Mouse (Mus musculus): ENCODE data around the gene Mcl1. TPM values are rescaled to one million over a fixed set of nuclear protein-coding genes. Genes with fewer than 3 reads are reported as not detected.

Mcl1 gene
- polyA plus RNA-seq, 1 experiment, result 31.9 TPM

- DNase-seq, result no peak
- no peak overlapping the region for H3K4me3 ChIP-seq (ENCODE audit: insufficient read depth, low read depth, low read length)
- H3K27ac ChIP-seq (ENCODE audit: insufficient read depth, low read depth, low read length), result no peak overlapping the region
- H3K4me1 ChIP-seq (ENCODE audit: control insufficient read depth, insufficient read depth, low read length), result peaks cover 12% of the 10 kb centered on the region; the same call in 1 of the 2 replicates
- WGBS, result 92% methylated on average over 3 of the region's 3 CpGs
- H3K27me3 ChIP-seq (replicated peaks; ENCODE audit: control insufficient read depth, insufficient read depth, low read length), result no peaks in the 10 kb centered on the region
- TF ChIP-seq POLR2A (IDR thresholded peaks at IDR 0.05; ENCODE audit: low read depth, low read length) (no peak), CTCF (conservative IDR thresholded peaks at IDR 0.05; ENCODE audit: insufficient read depth, insufficient read length, low read depth, low read length) (no peak)
- H3K36me3 ChIP-seq (ENCODE audit: control insufficient read depth, insufficient read depth, low read length), result peaks cover 9% of the 10 kb centered on the region; the same call in 1 of the 2 replicates
These were observed 1.5 kb upstream of the Mcl1 start for GRCm38 (mm10) chr3:95657108-95657507.

GRCm38 (mm10) chr3:95657711-95658110 is 877 bp upstream of the Mcl1 start:
- no peak for DNase-seq
- Histone ChIP-seq H3K36me3 (ENCODE audit: control insufficient read depth, insufficient read depth, low read length) (peaks cover 11% of the 10 kb centered on the region), H3K4me3 (ENCODE audit: insufficient read depth, low read depth, low read length) (no peak overlapping the region), H3K4me1 (ENCODE audit: control insufficient read depth, insufficient read depth, low read length) (peaks cover 16% of the 10 kb centered on the region), H3K27me3 (replicated peaks; ENCODE audit: control insufficient read depth, insufficient read depth, low read length) (no peaks in the 10 kb centered on the region), H3K27ac (ENCODE audit: insufficient read depth, low read depth, low read length) (no peak overlapping the region)
- 84% methylated on average over 3 of the region's 3 CpGs for WGBS
- TF ChIP-seq CTCF (conservative IDR thresholded peaks at IDR 0.05; ENCODE audit: insufficient read depth, insufficient read length, low read depth, low read length), result no peak
- no peak for TF ChIP-seq POLR2A (IDR thresholded peaks at IDR 0.05; ENCODE audit: low read depth, low read length)

- H3K27ac ChIP-seq (ENCODE audit: insufficient read depth, low read depth, low read length), result peak overlapping the region; percentile 99
- no peaks in the 10 kb centered on the region for H3K27me3 ChIP-seq (replicated peaks; ENCODE audit: control insufficient read depth, insufficient read depth, low read length)
- peaks cover 14% of the 10 kb centered on the region for H3K36me3 ChIP-seq (ENCODE audit: control insufficient read depth, insufficient read depth, low read length)
- peaks cover 24% of the 10 kb centered on the region for H3K4me1 ChIP-seq (ENCODE audit: control insufficient read depth, insufficient read depth, low read length)
- H3K4me3 ChIP-seq (ENCODE audit: insufficient read depth, low read depth, low read length), result peak overlapping the region; percentile 94
- under 1% methylated on average over 106 of the region's 113 CpGs for WGBS
- TF ChIP-seq CTCF (conservative IDR thresholded peaks at IDR 0.05; ENCODE audit: insufficient read depth, insufficient read length, low read depth, low read length) (no peak), POLR2A (IDR thresholded peaks at IDR 0.05; ENCODE audit: low read depth, low read length) (peak; percentile 25)
- peak; percentile 86 for DNase-seq
These were observed 502 bp downstream of the Mcl1 start for GRCm38 (mm10) chr3:95658868-95659712.

- H3K4me1 ChIP-seq (ENCODE audit: control insufficient read depth, insufficient read depth, low read length), result peaks cover 32% of the 10 kb centered on the region
- peak overlapping the region; percentile 94 for H3K4me3 ChIP-seq (ENCODE audit: insufficient read depth, low read depth, low read length)
- no peaks in the 10 kb centered on the region for H3K27me3 ChIP-seq (replicated peaks; ENCODE audit: control insufficient read depth, insufficient read depth, low read length)
- H3K27ac ChIP-seq (ENCODE audit: insufficient read depth, low read depth, low read length), result peak overlapping the region; percentile 99
- peaks cover 16% of the 10 kb centered on the region for H3K36me3 ChIP-seq (ENCODE audit: control insufficient read depth, insufficient read depth, low read length)
- DNase-seq, result no peak
- WGBS, result 1% methylated on average over 8 of the region's 8 CpGs
- TF ChIP-seq CTCF (conservative IDR thresholded peaks at IDR 0.05; ENCODE audit: insufficient read depth, insufficient read length, low read depth, low read length), result no peak
- no peak for TF ChIP-seq POLR2A (IDR thresholded peaks at IDR 0.05; ENCODE audit: low read depth, low read length)
These were observed 1.4 kb downstream of the Mcl1 start for GRCm38 (mm10) chr3:95659948-95660347.

- peaks cover 16% of the 10 kb centered on the region for H3K36me3 ChIP-seq (ENCODE audit: control insufficient read depth, insufficient read depth, low read length)
- no peaks in the 10 kb centered on the region for H3K27me3 ChIP-seq (replicated peaks; ENCODE audit: control insufficient read depth, insufficient read depth, low read length)
- 1% methylated on average over 2 of the region's 2 CpGs for whole genome bisulfite sequencing
- H3K27ac ChIP-seq (ENCODE audit: insufficient read depth, low read depth, low read length), result peak overlapping the region; percentile 99
- TF ChIP-seq CTCF (conservative IDR thresholded peaks at IDR 0.05; ENCODE audit: insufficient read depth, insufficient read length, low read depth, low read length), result no peak
- no peak for TF ChIP-seq POLR2A (IDR thresholded peaks at IDR 0.05; ENCODE audit: low read depth, low read length)
- DNase-seq, result no peak
- peak overlapping the region; percentile 94 for H3K4me3 ChIP-seq (ENCODE audit: insufficient read depth, low read depth, low read length)
- peaks cover 42% of the 10 kb centered on the region for H3K4me1 ChIP-seq (ENCODE audit: control insufficient read depth, insufficient read depth, low read length)
These were observed 2.3 kb downstream of the Mcl1 start for GRCm38 (mm10) chr3:95660788-95661478.

DNA sequence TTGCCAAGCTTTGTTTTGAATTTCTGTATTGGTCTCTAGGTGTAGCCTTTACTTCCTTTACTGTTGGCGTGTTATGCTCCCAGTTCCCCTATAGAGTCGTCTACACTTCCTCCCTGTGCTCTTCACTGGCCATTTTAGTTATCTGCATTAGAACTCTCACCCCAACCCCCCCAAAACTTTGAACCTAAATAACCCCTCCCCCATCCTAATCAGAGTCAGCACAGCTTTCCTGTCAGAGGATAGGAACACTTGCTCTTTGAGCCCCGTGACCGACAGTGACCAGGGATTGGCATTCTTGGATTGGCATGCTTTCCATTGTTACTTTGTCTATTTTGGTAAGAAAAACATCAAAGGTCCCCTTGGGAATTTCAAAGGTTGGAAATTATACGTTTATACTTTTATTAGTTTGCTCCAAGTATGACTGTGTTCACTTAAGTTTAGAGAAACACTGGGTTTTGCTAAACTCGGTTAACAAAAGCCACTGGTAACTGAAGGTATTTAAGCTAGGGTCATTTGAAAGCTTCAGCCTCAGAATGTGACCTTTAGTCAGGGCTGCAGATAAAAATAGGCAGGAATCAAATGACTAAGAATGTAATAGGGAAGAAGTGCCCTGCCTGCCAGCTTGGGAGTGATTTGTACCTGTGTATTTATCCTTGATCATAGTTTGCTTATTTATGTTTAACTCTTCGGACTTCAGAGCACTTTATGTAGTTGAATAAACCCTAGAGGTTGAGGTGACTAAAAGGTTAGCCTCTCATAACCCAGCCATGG is 3.5 kb downstream of the Mcl1 start:
- WGBS, result 8% methylated on average over 7 of the region's 7 CpGs
- peaks cover 16% of the 10 kb centered on the region for H3K36me3 ChIP-seq (ENCODE audit: control insufficient read depth, insufficient read depth, low read length)
- H3K27ac ChIP-seq (ENCODE audit: insufficient read depth, low read depth, low read length), result peak overlapping the region; percentile 97
- TF ChIP-seq CTCF (conservative IDR thresholded peaks at IDR 0.05; ENCODE audit: insufficient read depth, insufficient read length, low read depth, low read length) (no peak), POLR2A (IDR thresholded peaks at IDR 0.05; ENCODE audit: low read depth, low read length) (no peak)
- H3K27me3 ChIP-seq (replicated peaks; ENCODE audit: control insufficient read depth, insufficient read depth, low read length), result no peaks in the 10 kb centered on the region
- peaks cover 52% of the 10 kb centered on the region for H3K4me1 ChIP-seq (ENCODE audit: control insufficient read depth, insufficient read depth, low read length)
- H3K4me3 ChIP-seq (ENCODE audit: insufficient read depth, low read depth, low read length), result peak overlapping the region; percentile 30; the same call in 1 of the 2 replicates
- DNase-seq, result peak; percentile 81
